Mouse (Mus musculus): ENCODE measurements around the gene Dedd.

DNA sequence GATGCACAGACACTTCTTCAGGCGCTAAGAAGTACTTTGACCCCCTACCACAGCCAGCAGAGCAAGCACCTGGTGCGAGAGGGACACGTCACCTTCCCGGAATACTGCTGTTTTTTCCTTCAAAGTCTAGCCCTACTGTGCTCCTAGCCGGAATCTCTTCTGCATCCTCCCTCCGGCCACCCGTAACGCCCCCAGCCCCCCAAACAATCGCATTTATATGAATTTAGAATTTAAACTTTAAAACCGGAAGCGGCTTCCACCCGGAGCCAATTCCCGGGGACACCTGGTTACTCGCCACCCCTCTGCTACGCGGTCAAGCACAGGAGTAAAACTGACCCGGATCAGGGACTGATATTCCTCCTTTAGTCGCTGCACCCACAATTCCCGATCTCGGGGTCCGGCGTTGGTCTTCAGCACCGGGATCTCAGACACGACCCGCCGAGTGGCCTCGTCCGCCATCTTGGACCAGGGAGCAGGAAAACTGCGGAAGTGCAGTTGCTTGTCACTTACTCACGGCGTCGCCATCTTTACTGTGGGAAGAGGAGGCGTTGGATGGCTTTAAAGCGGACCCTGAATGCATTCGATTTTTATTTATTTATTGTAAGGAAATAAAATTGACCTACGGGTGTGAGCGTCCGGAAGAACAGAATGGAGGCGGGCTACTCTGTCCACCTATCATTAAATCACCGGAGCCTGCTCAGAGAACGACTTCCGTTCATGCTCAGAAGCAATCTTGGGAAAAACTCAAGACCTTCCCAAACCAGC is 34.5 kb upstream of the Dedd start, which contains the start of gene Ufc1:
- TF ChIP-seq POLR2A (IDR thresholded peaks at IDR 0.05; ENCODE audit: low read depth, low read length) (peak; percentile 57), CTCF (IDR thresholded peaks at IDR 0.05; ENCODE audit: extremely low read depth, insufficient read length, insufficient replicate concordance, low read depth, low read length) (no peak)
